Mouse (Mus musculus) CH12.LX (cell line): ENCODE results near the gene Tmed1.
"Not testable (repeated sequence)": the region's sequence is repeated elsewhere in the genome, so short reads cannot be mapped to it uniquely, and the experiment has no call there.

ENCODE experiments used
- POLR2A ChIP-seq: IDR thresholded peaks from 2 replicates; pipeline ENCODE4 v1.6.1; 2011; ENCODE audit warnings: low read depth, mild to moderate bottlenecking, improper control_type of control experiment, low read length
- USF1 ChIP-seq: IDR thresholded peaks from 2 replicates; pipeline ENCODE4 v1.6.1; 2014; ENCODE audit warnings: low read depth, mild to moderate bottlenecking, inconsistent platforms, low read length, improper control_type of control experiment

- not testable (repeated sequence) for TF ChIP-seq POLR2A, USF1
Measured at GRCm38 (mm10) chr9:21518690-21519089, 8.6 kb upstream of the Tmed1 start.
